In the genomic region with DNA sequence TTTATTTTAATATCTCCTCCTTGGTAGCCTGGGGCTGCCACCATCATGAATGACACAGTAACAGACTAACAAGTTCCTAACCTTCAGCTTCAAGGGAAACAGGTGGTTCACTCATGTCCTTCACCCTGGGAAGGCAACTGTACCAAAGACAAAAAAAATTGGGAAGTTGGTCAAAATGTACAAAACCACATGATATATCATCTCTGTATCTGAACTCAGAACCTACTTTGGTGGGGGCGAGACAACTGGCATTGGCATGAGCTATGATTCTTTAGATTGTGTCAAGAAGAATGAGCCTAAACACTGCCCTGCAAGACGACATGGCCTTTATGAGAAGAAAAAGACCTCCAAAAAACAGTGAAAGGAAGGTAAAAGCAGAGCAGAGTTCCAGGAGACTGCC, we compare ENCODE assay signal across 26 mouse cellular contexts.
"Had no signal": no experiment of that assay in that cellular context is flagged by ENCODE, and none has a peak within 500 bp of the region (broad histone marks: within the 10 kb centered on the region; RNA-seq: fewer than 3 reads in every experiment).

No protein-coding gene starts in this region.

- H3K9me3 ChIP-seq: heart, embryonic 13.5 days; heart, embryonic 15.5 days; hindbrain, embryonic 10.5 days; hindbrain, embryonic 12.5 days; intestine, embryonic 15.5 days; limb, embryonic 13.5 days; limb, embryonic 15.5 days; liver, embryonic 12.5 days had no signal

- H3K36me3 ChIP-seq: heart, embryonic 13.5 days; heart, embryonic 15.5 days; hindbrain, embryonic 10.5 days; hindbrain, embryonic 12.5 days; intestine, embryonic 15.5 days; limb, embryonic 13.5 days; limb, embryonic 15.5 days; liver, embryonic 12.5 days had no signal

- H3K4me1 ChIP-seq: heart, embryonic 13.5 days; heart, embryonic 15.5 days; hindbrain, embryonic 10.5 days; hindbrain, embryonic 12.5 days; intestine, embryonic 15.5 days; limb, embryonic 13.5 days; limb, embryonic 15.5 days; liver, embryonic 12.5 days had no signal

- H3K4me3 ChIP-seq: heart, adult 2 months; heart, embryonic 13.5 days; heart, embryonic 15.5 days; hindbrain, embryonic 10.5 days; hindbrain, embryonic 12.5 days; intestine, embryonic 15.5 days; layer of hippocampus, adult 2 months; left cerebral cortex, adult 2 months; limb, embryonic 13.5 days; limb, embryonic 15.5 days; liver, embryonic 12.5 days had no signal

- H3K27me3 ChIP-seq: heart, embryonic 13.5 days; heart, embryonic 15.5 days; hindbrain, embryonic 12.5 days; intestine, embryonic 15.5 days; limb, embryonic 13.5 days; limb, embryonic 15.5 days; liver, embryonic 12.5 days had no signal

- ATAC-seq: hindbrain, embryonic 16.5 days; inflammation-experienced regulatory T-cells, adult 6 months; intestine, postnatal 0 days; liver, embryonic 12.5 days had no signal

- DNase-seq: gastrocnemius, postnatal 14 days; gastrocnemius, postnatal 36 days; heart, adult 2 months; heart, postnatal 14 days; heart, postnatal 36 days; kidney, adult 18-20 months; kidney, adult 8-10 months; kidney, postnatal 10 days; kidney, postnatal 25 days; kidney, postnatal 4 days; layer of hippocampus, adult 9-11 months had no signal

- H3K9ac ChIP-seq: heart, embryonic 13.5 days; heart, embryonic 15.5 days; hindbrain, embryonic 12.5 days; hindbrain, embryonic 14.5 days; intestine, embryonic 15.5 days; limb, embryonic 13.5 days; limb, embryonic 15.5 days; liver, embryonic 12.5 days; liver, embryonic 14.5 days had no signal

- H3K27ac ChIP-seq: heart, adult 2 months; heart, embryonic 13.5 days; heart, embryonic 15.5 days; hindbrain, embryonic 10.5 days; hindbrain, embryonic 12.5 days; hindbrain, embryonic 14.5 days; intestine, embryonic 15.5 days; layer of hippocampus, adult 2 months; left cerebral cortex, adult 2 months; limb, embryonic 13.5 days; limb, embryonic 15.5 days; liver, embryonic 12.5 days; liver, embryonic 14.5 days had no signal
